Mouse (Mus musculus): ENCODE data around the gene Cxcl16. TPM values are rescaled to one million over a fixed set of nuclear protein-coding genes. Genes with fewer than 3 reads are reported as not detected.

Gene Cxcl16
- polyA plus RNA-seq, 1 experiment: 92.8 TPM

GRCm38 (mm10) chr11:70446756-70447155, 13.0 kb downstream of the Cxcl16 start:
- H3K4me3 ChIP-seq (ENCODE audit: control insufficient read depth, insufficient read depth, low read length): no peak overlapping the region
- 34% methylated on average over 3 of the region's 3 CpGs for WGBS
- TF ChIP-seq CTCF (IDR thresholded peaks at IDR 0.05; ENCODE audit: borderline replicate concordance, control insufficient read depth, extremely low read depth, insufficient read depth, low read length, poor library complexity) (no peak), POLR2A (IDR thresholded peaks at IDR 0.05; ENCODE audit: control insufficient read depth, extremely low read depth, insufficient read depth, low read length, poor library complexity) (no peak)
- H3K36me3 ChIP-seq (ENCODE audit: control insufficient read depth, insufficient read depth, low read length): no peaks in the 10 kb centered on the region
- DNase-seq: no peak
- no peak overlapping the region for H3K27ac ChIP-seq (ENCODE audit: control insufficient read depth, insufficient read depth, low read length)
- H3K27me3 ChIP-seq (ENCODE audit: control insufficient read depth, insufficient read depth, low read length): no peaks in the 10 kb centered on the region
- peaks cover 3% of the 10 kb centered on the region; the same call in 1 of the 2 replicates for H3K4me1 ChIP-seq (replicated peaks; ENCODE audit: control insufficient read depth, insufficient read depth, low read length)

DNA sequence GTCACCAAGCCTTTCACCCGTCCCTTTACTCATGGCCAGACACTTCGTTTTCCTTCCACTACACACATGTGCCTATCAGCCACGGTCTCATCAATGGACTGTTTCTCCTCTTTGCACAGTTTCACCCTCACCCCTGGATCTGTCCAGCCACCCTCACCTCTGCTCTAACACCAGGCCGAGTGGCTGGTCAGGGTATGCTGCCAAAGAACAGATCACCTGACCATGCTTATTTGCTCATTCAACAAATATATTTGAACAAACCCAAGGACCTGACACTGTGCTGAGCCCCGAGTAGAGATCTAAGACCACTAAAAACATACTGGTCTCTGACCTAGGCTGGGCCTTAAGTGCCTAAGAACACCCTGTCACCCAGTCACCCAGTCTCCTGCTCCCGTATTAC, 15.1 kb downstream of the Cxcl16 start:
- 94% methylated on average over 6 of the region's 6 CpGs for WGBS
- Histone ChIP-seq H3K27me3 (ENCODE audit: control insufficient read depth, insufficient read depth, low read length) (no peaks in the 10 kb centered on the region), H3K27ac (ENCODE audit: control insufficient read depth, insufficient read depth, low read length) (no peak overlapping the region), H3K4me3 (ENCODE audit: control insufficient read depth, insufficient read depth, low read length) (no peak overlapping the region), H3K36me3 (ENCODE audit: control insufficient read depth, insufficient read depth, low read length) (peaks cover 17% of the 10 kb centered on the region), H3K4me1 (replicated peaks; ENCODE audit: control insufficient read depth, insufficient read depth, low read length) (peaks cover 3% of the 10 kb centered on the region; the same call in 1 of the 2 replicates)
- no peak for TF ChIP-seq CTCF (IDR thresholded peaks at IDR 0.05; ENCODE audit: borderline replicate concordance, control insufficient read depth, extremely low read depth, insufficient read depth, low read length, poor library complexity)
- no peak for TF ChIP-seq POLR2A (IDR thresholded peaks at IDR 0.05; ENCODE audit: control insufficient read depth, extremely low read depth, insufficient read depth, low read length, poor library complexity)
- DNase-seq: no peak

DNA sequence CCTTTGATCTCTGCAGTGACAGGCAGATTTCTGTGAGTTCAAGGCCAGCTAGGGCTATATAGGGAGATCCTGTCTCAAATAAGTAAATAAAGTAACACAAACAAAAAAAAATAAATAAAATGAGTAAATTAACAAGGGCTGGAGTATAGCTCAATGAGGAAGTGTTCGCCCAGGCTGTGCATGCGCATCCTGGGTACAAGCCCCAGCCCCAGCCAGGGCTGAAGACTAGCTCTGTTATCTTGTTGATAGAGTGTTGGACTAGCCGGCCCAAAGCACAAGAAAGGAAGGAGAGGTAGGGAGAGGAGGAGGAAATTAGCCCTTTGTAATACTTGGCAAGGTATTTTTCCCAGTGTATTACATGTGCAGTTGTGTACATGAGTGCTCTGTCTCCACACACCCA, 15.8 kb downstream of the Cxcl16 start:
- peaks cover 3% of the 10 kb centered on the region; the same call in 1 of the 2 replicates for H3K4me1 ChIP-seq (replicated peaks; ENCODE audit: control insufficient read depth, insufficient read depth, low read length)
- TF ChIP-seq CTCF (IDR thresholded peaks at IDR 0.05; ENCODE audit: borderline replicate concordance, control insufficient read depth, extremely low read depth, insufficient read depth, low read length, poor library complexity): no peak
- TF ChIP-seq POLR2A (IDR thresholded peaks at IDR 0.05; ENCODE audit: control insufficient read depth, extremely low read depth, insufficient read depth, low read length, poor library complexity): no peak
- H3K27ac ChIP-seq (ENCODE audit: control insufficient read depth, insufficient read depth, low read length): no peak overlapping the region
- no peaks in the 10 kb centered on the region for H3K27me3 ChIP-seq (ENCODE audit: control insufficient read depth, insufficient read depth, low read length)
- 85% methylated on average over 3 of the region's 3 CpGs for WGBS
- no peak overlapping the region for H3K4me3 ChIP-seq (ENCODE audit: control insufficient read depth, insufficient read depth, low read length)
- H3K36me3 ChIP-seq (ENCODE audit: control insufficient read depth, insufficient read depth, low read length): peaks cover 24% of the 10 kb centered on the region
- no peak for DNase-seq

DNA sequence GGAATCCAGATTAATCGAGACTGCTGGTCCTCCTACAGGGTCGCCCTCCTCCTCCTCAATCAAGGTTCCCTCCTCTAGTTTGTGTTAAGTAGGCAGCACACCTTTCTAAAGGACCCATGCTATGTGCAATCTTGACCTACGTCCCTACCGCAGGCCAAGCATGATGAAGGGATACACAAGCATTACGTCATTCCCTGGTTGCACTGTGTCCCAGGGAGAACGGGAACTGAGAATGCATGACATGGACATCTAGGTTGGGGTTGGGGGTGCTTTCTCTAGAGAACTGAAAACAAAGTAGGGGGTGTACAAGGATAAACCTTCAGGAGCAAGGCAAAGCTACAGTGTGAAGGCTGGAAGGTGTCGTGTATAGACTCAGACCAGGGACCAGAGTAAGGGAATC, 17.9 kb downstream of the Cxcl16 start:
- no peak for DNase-seq
- H3K27ac ChIP-seq (ENCODE audit: control insufficient read depth, insufficient read depth, low read length): no peak overlapping the region
- no peak overlapping the region for H3K4me3 ChIP-seq (ENCODE audit: control insufficient read depth, insufficient read depth, low read length)
- H3K36me3 ChIP-seq (ENCODE audit: control insufficient read depth, insufficient read depth, low read length): peaks cover 38% of the 10 kb centered on the region
- H3K4me1 ChIP-seq (replicated peaks; ENCODE audit: control insufficient read depth, insufficient read depth, low read length): peaks cover 12% of the 10 kb centered on the region
- TF ChIP-seq CTCF (IDR thresholded peaks at IDR 0.05; ENCODE audit: borderline replicate concordance, control insufficient read depth, extremely low read depth, insufficient read depth, low read length, poor library complexity) (no peak), POLR2A (IDR thresholded peaks at IDR 0.05; ENCODE audit: control insufficient read depth, extremely low read depth, insufficient read depth, low read length, poor library complexity) (no peak)
- WGBS: 92% methylated on average over 7 of the region's 7 CpGs
- no peaks in the 10 kb centered on the region for H3K27me3 ChIP-seq (ENCODE audit: control insufficient read depth, insufficient read depth, low read length)

GRCm38 (mm10) chr11:70440637-70441036, 19.1 kb downstream of the Cxcl16 start:
- no peak for DNase-seq
- TF ChIP-seq POLR2A (IDR thresholded peaks at IDR 0.05; ENCODE audit: control insufficient read depth, extremely low read depth, insufficient read depth, low read length, poor library complexity): no peak
- no peak for TF ChIP-seq CTCF (IDR thresholded peaks at IDR 0.05; ENCODE audit: borderline replicate concordance, control insufficient read depth, extremely low read depth, insufficient read depth, low read length, poor library complexity)
- no peak overlapping the region for H3K27ac ChIP-seq (ENCODE audit: control insufficient read depth, insufficient read depth, low read length)
- H3K36me3 ChIP-seq (ENCODE audit: control insufficient read depth, insufficient read depth, low read length): peaks cover 46% of the 10 kb centered on the region
- H3K4me1 ChIP-seq (replicated peaks; ENCODE audit: control insufficient read depth, insufficient read depth, low read length): peaks cover 24% of the 10 kb centered on the region
- no peaks in the 10 kb centered on the region for H3K27me3 ChIP-seq (ENCODE audit: control insufficient read depth, insufficient read depth, low read length)
- H3K4me3 ChIP-seq (ENCODE audit: control insufficient read depth, insufficient read depth, low read length): no peak overlapping the region
- WGBS: 94% methylated on average over 4 of the region's 4 CpGs

GRCm38 (mm10) chr11:70438728-70439374, 20.9 kb downstream of the Cxcl16 start:
- Histone ChIP-seq H3K27me3 (ENCODE audit: control insufficient read depth, insufficient read depth, low read length) (no peaks in the 10 kb centered on the region), H3K4me1 (replicated peaks; ENCODE audit: control insufficient read depth, insufficient read depth, low read length) (peaks cover 41% of the 10 kb centered on the region), H3K27ac (ENCODE audit: control insufficient read depth, insufficient read depth, low read length) (no peak overlapping the region), H3K36me3 (ENCODE audit: control insufficient read depth, insufficient read depth, low read length) (peaks cover 46% of the 10 kb centered on the region), H3K4me3 (ENCODE audit: control insufficient read depth, insufficient read depth, low read length) (no peak overlapping the region)
- no peak for DNase-seq
- TF ChIP-seq POLR2A (IDR thresholded peaks at IDR 0.05; ENCODE audit: control insufficient read depth, extremely low read depth, insufficient read depth, low read length, poor library complexity): no peak
- TF ChIP-seq CTCF (IDR thresholded peaks at IDR 0.05; ENCODE audit: borderline replicate concordance, control insufficient read depth, extremely low read depth, insufficient read depth, low read length, poor library complexity): no peak
- WGBS: 92% methylated on average over 7 of the region's 7 CpGs

All from thymus, adult 2 months (tissue).